Mouse (Mus musculus) forebrain, embryonic 12.5 days (tissue): ENCODE measurements around the gene Uvrag. TPM values are rescaled to one million over a fixed set of nuclear protein-coding genes. Genes with fewer than 3 reads are reported as not detected.
A peak's percentile ranks its signal among the peaks of the same experiment; 100 is the strongest.

Experiments
- ATAC-seq: fragments of 200-750 bp; cut with Nextera tagmentation; 2 replicates; pipeline ENCODE4 v1.8.0; 2017; ENCODE audit warnings: moderate TSS enrichment; ENCODE audit not compliant: low FRiP score
- H3K27ac ChIP-seq: fragments of 300-500 bp; sonication (generic); 2 replicates; pipeline ENCODE4 v1.5.1; 2016; ENCODE audit warnings: mild to moderate bottlenecking
- H3K27me3 ChIP-seq: fragments of 300-500 bp; sonication (generic); 2 replicates; pipeline ENCODE4 v1.6.1; 2016; ENCODE audit warnings: mild to moderate bottlenecking
- H3K36me3 ChIP-seq: fragments of 300-500 bp; sonication (generic); replicated peaks from 2 replicates; pipeline ENCODE4 v1.6.1; 2016; ENCODE audit warnings: mild to moderate bottlenecking
- H3K4me1 ChIP-seq: fragments of 300-500 bp; sonication (generic); 2 replicates; pipeline ENCODE4 v1.6.1; 2016
- H3K4me2 ChIP-seq: fragments of 300-500 bp; sonication (generic); 2 replicates; pipeline ENCODE4 v1.6.1; 2016; ENCODE audit warnings: mild to moderate bottlenecking, moderate library complexity
- H3K4me3 ChIP-seq: fragments of 300-500 bp; sonication (generic); replicated peaks from 2 replicates; pipeline ENCODE4 v1.5.1; 2016; ENCODE audit warnings: mild to moderate bottlenecking
- H3K9ac ChIP-seq: fragments of 300-500 bp; sonication (generic); 2 replicates; pipeline ENCODE4 v1.6.1; 2016; ENCODE audit warnings: mild to moderate bottlenecking
- H3K9me3 ChIP-seq: fragments of 300-500 bp; sonication (generic); 2 replicates; pipeline ENCODE4 v1.6.1; 2016
- WGBS: fragments of 180-500 bp; shearing (Covaris S2); methylation state at CpG from one replicate; pipeline ENCODE4 v1.1.7; 2016; 5-methylcytosine and 5-hydroxymethylcytosine counted together
- polyA plus RNA-seq: library from polyadenylated mRNA; unstranded; fragments of >200 nt; fragmentation: Nextera tagmentation; extraction: Ambion mirVana; gene quantifications from 2 replicates; pipeline ENCODE4 v1.2.1, GENCODE M21; 2016

Uvrag gene
- polyA plus RNA-seq, 1 experiment from 2014 or later = 16.1 TPM

DNA sequence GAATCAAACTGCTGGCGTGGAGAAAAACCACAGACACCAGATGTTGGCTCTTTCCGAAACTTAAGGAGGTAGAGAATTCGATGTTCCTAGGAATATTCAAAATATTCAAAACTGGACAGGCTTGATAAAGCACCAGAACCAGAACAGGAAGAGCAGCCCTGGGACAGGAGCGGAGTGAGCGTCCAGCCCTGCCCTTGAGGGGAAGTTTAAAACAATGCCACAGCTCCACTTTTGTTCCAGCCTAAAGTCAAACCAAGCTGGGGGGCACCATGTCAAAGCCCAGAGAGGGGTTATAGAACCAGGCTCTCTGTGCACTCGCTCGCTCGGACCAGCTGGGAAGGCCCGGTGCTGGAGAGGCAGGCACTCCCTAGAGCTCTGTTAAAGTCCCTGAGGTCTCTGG is 8.3 kb downstream of the Uvrag start:
- no peak overlapping the region for H3K9ac ChIP-seq
- no peak overlapping the region for H3K4me2 ChIP-seq
- H3K27me3 ChIP-seq = no peaks in the 10 kb centered on the region
- H3K4me1 ChIP-seq = peaks cover 9% of the 10 kb centered on the region
- no peaks in the 10 kb centered on the region for H3K9me3 ChIP-seq
- WGBS = 89% methylated on average over 9 of the region's 9 CpGs
- H3K27ac ChIP-seq = 0 out of 2 replicates have a peak overlapping the region, but pooled peaks have one; percentile 25
- H3K36me3 ChIP-seq = no peaks in the 10 kb centered on the region
- H3K4me3 ChIP-seq = no peak overlapping the region
- ATAC-seq = no peak

GRCm38 (mm10) chr7:99131819-99132353 is 9.1 kb downstream of the Uvrag start:
- no peak overlapping the region for H3K9ac ChIP-seq
- no peak overlapping the region for H3K4me2 ChIP-seq
- ATAC-seq = no peak
- H3K36me3 ChIP-seq = no peaks in the 10 kb centered on the region
- no peaks in the 10 kb centered on the region for H3K9me3 ChIP-seq
- peaks cover 13% of the 10 kb centered on the region for H3K4me1 ChIP-seq
- H3K27ac ChIP-seq = no peak overlapping the region
- no peak overlapping the region for H3K4me3 ChIP-seq
- 82% methylated on average over 6 of the region's 6 CpGs for WGBS
- no peaks in the 10 kb centered on the region for H3K27me3 ChIP-seq

- Histone ChIP-seq H3K27me3 (no peaks in the 10 kb centered on the region), H3K4me3 (no peak overlapping the region), H3K36me3 (no peaks in the 10 kb centered on the region), H3K4me1 (peaks cover 13% of the 10 kb centered on the region), H3K27ac (no peak overlapping the region), H3K9ac (no peak overlapping the region), H3K9me3 (no peaks in the 10 kb centered on the region), H3K4me2 (no peak overlapping the region)
- no peak for ATAC-seq
- WGBS = 95% methylated on average over 8 of the region's 8 CpGs
Measured at GRCm38 (mm10) chr7:99128965-99129364, 12.0 kb downstream of the Uvrag start.

- Histone ChIP-seq H3K27ac (no peak overlapping the region), H3K9ac (no peak overlapping the region), H3K4me3 (no peak overlapping the region), H3K9me3 (no peaks in the 10 kb centered on the region), H3K4me2 (no peak overlapping the region), H3K27me3 (no peaks in the 10 kb centered on the region), H3K4me1 (peaks cover 13% of the 10 kb centered on the region), H3K36me3 (no peaks in the 10 kb centered on the region)
- 47% methylated on average over 10 of the region's 10 CpGs for WGBS
- no peak for ATAC-seq
Measured at GRCm38 (mm10) chr7:99128020-99128950, 12.7 kb downstream of the Uvrag start.

GRCm38 (mm10) chr7:99126057-99126456 is 14.9 kb downstream of the Uvrag start:
- H3K36me3 ChIP-seq = no peaks in the 10 kb centered on the region
- whole genome bisulfite sequencing = 89% methylated on average over 8 of the region's 8 CpGs
- H3K4me1 ChIP-seq = peaks cover 13% of the 10 kb centered on the region

GRCm38 (mm10) chr7:99122651-99123050 is 18.3 kb downstream of the Uvrag start:
- H3K4me3 ChIP-seq = no peak overlapping the region
- no peak overlapping the region for H3K27ac ChIP-seq
- no peak overlapping the region for H3K9ac ChIP-seq
- H3K36me3 ChIP-seq = no peaks in the 10 kb centered on the region
- H3K4me1 ChIP-seq = peaks cover 4% of the 10 kb centered on the region
- no peaks in the 10 kb centered on the region for H3K9me3 ChIP-seq
- WGBS = 71% methylated on average over 5 of the region's 5 CpGs
- H3K4me2 ChIP-seq = no peak overlapping the region
- no peak for ATAC-seq
- no peaks in the 10 kb centered on the region for H3K27me3 ChIP-seq

More at GRCm38 (mm10) chr7:99126057-99126456, 14.9 kb downstream of the Uvrag start:
- Histone ChIP-seq H3K4me3 (no peak overlapping the region), H3K27me3 (no peaks in the 10 kb centered on the region), H3K27ac (no peak overlapping the region), H3K9ac (no peak overlapping the region), H3K9me3 (no peaks in the 10 kb centered on the region), H3K4me2 (no peak overlapping the region)
- ATAC-seq = no peak

- no peak for ATAC-seq
- H3K4me3 ChIP-seq = no peak overlapping the region
- H3K9me3 ChIP-seq = no peaks in the 10 kb centered on the region
- H3K4me2 ChIP-seq = no peak overlapping the region
- no peaks in the 10 kb centered on the region for H3K4me1 ChIP-seq
- WGBS = 89% methylated on average over 5 of the region's 5 CpGs
- H3K27ac ChIP-seq = no peak overlapping the region
- no peaks in the 10 kb centered on the region for H3K36me3 ChIP-seq
- no peaks in the 10 kb centered on the region for H3K27me3 ChIP-seq
- H3K9ac ChIP-seq = no peak overlapping the region
Measured at GRCm38 (mm10) chr7:99120865-99121521, 19.9 kb downstream of the Uvrag start.

DNA sequence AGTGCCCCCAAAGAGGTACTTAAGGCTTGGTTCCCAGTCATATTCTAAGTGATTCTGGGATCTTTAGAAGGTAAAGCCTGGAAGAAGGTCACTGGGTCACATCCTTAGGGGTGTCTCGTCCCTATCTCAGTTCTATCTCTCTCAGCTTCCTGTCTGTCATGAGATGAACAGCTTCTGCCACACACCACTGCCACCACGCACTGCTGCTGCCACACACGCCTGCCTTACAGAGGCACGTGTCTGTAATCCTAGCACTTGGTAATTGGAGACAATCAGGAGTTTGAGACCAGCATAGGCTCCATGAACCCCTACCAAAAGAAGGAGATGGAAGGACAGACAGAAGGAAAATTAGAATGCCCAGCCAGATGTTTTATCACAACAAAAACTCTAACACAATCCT is 20.9 kb downstream of the Uvrag start:
- Histone ChIP-seq H3K27ac (no peak overlapping the region), H3K9ac (no peak overlapping the region), H3K36me3 (no peaks in the 10 kb centered on the region), H3K27me3 (no peaks in the 10 kb centered on the region), H3K4me2 (no peak overlapping the region), H3K4me3 (no peak overlapping the region), H3K9me3 (no peaks in the 10 kb centered on the region), H3K4me1 (no peaks in the 10 kb centered on the region)
- ATAC-seq = no peak
- 79% methylated on average over 4 of the region's 4 CpGs for WGBS

DNA sequence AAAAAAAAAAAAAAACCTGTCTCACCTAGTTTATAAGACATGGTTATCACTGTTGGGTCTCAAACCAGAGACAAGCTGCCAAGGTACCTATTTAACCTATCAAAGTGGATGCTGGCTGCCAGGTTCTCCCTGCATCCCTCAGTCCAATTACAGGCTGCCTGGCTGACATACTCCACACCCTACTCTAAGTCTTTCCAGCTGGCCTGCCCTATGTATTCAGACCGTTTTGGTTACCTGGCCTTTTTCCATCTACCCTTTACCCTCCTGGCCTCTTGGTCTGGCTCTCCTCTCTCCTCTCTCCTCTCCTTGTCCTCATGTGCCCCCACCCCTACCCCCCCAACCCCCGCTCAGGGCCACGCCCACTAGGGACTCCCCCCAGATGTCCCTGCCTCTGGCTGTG is 24.2 kb downstream of the Uvrag start:
- no peak for ATAC-seq
- Histone ChIP-seq H3K27me3 (no peaks in the 10 kb centered on the region), H3K4me3 (no peak overlapping the region), H3K36me3 (no peaks in the 10 kb centered on the region), H3K9ac (no peak overlapping the region), H3K4me2 (no peak overlapping the region), H3K27ac (no peak overlapping the region), H3K9me3 (no peaks in the 10 kb centered on the region), H3K4me1 (no peaks in the 10 kb centered on the region)
- 84% methylated on average over 3 of the region's 3 CpGs for WGBS

DNA sequence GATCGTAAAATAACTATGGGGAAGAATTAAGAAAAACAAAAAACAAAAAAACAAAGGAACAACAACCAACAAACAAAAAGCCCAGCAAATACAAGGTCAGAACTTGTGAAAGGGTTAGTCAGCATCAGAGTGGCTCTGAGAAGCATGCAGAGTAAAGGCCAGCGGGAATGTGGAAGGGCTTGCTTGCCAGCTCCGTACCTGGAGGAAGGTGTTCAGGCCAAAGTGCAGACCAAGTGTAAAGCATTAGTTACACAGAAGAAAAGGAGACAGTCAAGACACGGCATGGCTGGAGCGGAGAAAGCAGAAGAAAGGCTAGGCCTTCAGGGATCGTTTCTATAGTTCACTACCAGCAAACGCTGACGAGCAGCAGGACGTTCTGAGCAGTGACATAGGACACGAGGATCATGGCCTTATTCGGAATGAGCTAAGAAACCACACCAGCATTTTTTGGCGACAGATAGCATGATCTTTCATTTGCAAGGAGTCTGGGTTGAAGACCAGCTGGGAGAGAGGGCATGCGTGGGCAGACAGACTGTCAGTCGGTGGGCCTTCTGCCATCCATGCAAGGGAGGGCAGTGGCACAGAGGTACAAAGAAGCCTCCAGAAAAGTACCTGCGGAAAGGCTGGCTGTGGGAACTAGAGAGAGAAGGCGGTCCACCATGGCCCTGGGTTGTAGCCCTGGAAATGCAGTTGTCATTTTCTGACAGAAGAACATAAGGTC is 26.8 kb downstream of the Uvrag start:
- Histone ChIP-seq H3K36me3 (no peaks in the 10 kb centered on the region), H3K9ac (no peak overlapping the region), H3K9me3 (no peaks in the 10 kb centered on the region), H3K4me1 (no peaks in the 10 kb centered on the region), H3K4me2 (no peak overlapping the region), H3K27me3 (no peaks in the 10 kb centered on the region), H3K4me3 (no peak overlapping the region), H3K27ac (no peak overlapping the region)
- 93% methylated on average over 16 of the region's 16 CpGs for WGBS
- no peak for ATAC-seq

DNA sequence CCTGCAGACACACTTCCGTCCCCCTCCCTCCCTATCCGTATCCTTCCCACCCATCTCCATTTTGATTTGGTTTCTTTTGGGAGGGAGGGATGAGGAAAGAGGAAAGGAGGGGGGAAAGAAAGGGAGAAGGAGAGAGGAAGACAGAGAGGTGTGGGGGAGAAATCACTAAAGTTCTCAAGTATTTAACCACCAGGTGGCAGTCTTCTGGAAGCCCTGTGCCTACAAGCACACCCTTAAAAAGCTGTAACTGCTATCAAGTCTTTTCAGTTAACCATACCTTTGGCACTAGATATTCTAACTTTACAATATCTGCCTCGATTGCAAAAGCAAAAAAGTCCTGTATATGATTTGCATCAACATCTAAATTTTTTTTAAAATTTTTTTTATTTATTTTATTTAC is 33.4 kb downstream of the Uvrag start:
- Histone ChIP-seq H3K4me2 (no peak overlapping the region), H3K9me3 (no peaks in the 10 kb centered on the region), H3K36me3 (no peaks in the 10 kb centered on the region), H3K9ac (no peak overlapping the region), H3K27ac (no peak overlapping the region), H3K4me3 (no peak overlapping the region), H3K4me1 (peaks cover 2% of the 10 kb centered on the region), H3K27me3 (no peaks in the 10 kb centered on the region)
- WGBS = 46% methylated on average over 3 of the region's 3 CpGs
- ATAC-seq = 0 out of 2 replicates have a peak, but pooled peaks have one; percentile 39

DNA sequence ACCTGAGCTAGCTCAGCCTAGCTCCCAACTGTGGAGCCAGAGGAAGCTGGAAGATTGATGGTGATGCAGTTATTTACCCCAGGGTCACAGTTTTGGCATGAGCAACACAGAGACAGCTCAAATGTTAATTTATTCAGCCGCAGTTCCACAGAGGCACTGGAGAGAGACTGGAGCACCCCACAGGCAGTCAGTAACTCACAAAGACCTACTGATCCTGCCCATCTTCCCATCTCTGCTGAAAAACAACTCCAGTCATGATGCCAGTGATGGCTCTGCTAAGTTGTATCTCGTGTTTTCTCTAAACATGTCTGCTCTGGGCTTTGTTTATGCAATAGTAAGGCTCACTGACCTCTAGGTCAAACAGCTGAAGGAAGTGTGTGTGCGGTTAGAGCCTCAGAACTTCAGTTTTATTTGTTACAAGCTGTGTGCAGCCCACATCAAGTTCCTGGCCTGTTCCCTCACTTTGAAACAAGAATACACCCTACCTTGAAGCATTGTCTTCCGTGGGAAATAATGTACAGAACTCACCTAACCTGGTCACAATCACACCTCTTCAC is 34.1 kb downstream of the Uvrag start:
- Histone ChIP-seq H3K9me3 (no peaks in the 10 kb centered on the region), H3K4me3 (no peak overlapping the region), H3K9ac (no peak overlapping the region), H3K4me1 (peaks cover 10% of the 10 kb centered on the region), H3K27me3 (no peaks in the 10 kb centered on the region), H3K27ac (no peak overlapping the region), H3K36me3 (no peaks in the 10 kb centered on the region), H3K4me2 (no peak overlapping the region)
- no peak for ATAC-seq
- 69% methylated on average over 4 of the region's 4 CpGs for WGBS
